Mouse (Mus musculus): ENCODE measurements around the gene Klhdc7a.
A peak's percentile ranks its signal among the peaks of the same experiment; 100 is the strongest.
"Not testable (repeated sequence)": the region's sequence is repeated elsewhere in the genome, so short reads cannot be mapped to it uniquely, and the experiment has no call there.

The Klhdc7a gene

DNA sequence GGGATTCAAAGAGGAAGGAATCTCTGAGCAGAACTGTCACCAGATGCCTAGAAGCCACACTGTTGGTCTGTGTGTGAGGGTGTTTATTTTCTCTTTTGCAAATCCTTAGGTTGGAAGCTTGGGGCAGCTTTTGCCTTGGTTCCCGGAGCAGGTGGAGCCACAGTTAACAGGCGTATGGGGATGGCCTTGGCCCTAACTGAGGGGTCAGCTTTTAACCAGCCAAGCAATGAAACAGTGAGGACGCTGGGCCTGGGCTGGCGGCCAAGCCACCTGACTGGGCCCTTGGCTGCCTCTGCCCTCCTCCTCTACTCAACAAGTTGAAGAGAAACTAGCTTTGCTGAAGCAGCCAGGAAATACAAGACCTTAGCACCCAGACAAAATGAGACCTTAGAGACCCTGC is at the start of gene Klhdc7a:
Klhdc7a (minus strand) TSS at position 105 of the 400 bp plus-strand sequence.
- DNase-seq = peak; percentile 54

DNA sequence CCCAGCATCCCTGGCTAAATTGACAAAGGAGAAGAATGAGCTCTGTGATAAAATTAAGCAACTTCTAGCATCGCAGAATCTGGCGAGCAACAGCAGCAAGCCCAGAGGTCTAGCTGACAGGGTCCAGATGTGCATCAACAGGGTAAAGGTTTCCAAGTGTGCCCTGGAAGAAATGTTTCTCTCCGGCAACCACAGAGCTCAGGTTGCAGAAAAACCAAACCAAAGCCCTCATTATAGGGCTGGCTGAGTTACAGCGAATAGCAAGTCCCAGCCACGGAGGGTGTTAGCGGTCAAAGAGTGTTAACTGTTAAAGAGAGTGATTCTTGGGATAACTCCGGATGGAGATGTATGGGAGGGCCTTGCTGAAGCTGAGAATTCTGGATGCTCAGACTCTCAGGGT is 48.1 kb upstream of the Klhdc7a start:
- no peak for DNase-seq

- DNase-seq = no peak
Measured at GRCm38 (mm10) chr4:140010728-140011470, 43.1 kb upstream of the Klhdc7a start.

GRCm38 (mm10) chr4:140004932-140005331 is 37.1 kb upstream of the Klhdc7a start:
- no peak for DNase-seq

- DNase-seq = peak; percentile 68
Measured at GRCm38 (mm10) chr4:140004170-140004569, 36.3 kb upstream of the Klhdc7a start.

DNA sequence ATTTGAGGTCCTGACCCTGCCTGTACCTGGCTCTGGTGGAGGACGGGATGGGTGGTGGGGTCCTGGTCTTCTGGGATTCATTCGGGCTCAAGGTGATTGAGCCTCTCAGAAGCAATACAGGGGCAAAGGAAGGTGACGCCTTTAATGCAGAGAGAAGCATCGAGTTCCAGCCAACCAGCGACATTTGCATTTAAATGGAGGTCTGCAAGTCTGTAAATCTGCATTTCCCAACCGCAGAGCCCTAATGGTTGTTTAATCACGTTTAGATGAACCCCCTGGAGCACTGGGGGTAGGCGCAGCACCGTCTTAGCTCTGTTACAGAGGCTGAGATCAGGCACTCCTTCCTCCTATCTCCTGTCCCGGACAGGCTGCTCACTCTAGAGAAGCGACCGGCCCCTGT is 34.2 kb upstream of the Klhdc7a start:
- no peak for DNase-seq

- no peak for DNase-seq
Measured at GRCm38 (mm10) chr4:140000911-140001310, 33.1 kb upstream of the Klhdc7a start.

DNA sequence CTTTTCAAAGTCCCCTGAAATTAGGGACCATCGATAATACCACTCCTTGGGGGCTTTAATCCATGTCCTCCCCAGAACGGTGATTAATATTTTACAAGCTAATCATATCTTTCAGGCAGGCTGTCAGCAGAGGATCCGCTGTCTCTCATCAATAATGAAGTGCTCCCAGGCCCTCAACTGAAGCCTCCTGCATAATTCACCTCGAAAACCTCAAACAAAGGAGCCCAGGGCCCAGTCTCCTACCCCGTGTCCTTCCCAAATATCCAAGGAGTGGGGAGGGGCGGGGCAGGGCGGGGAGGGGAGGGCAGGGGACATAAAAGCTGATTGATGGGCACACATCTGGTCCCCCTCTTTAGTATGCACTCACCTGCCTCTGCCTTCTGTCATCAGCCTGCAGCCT is 31.2 kb upstream of the Klhdc7a start:
- no peak for DNase-seq

DNA sequence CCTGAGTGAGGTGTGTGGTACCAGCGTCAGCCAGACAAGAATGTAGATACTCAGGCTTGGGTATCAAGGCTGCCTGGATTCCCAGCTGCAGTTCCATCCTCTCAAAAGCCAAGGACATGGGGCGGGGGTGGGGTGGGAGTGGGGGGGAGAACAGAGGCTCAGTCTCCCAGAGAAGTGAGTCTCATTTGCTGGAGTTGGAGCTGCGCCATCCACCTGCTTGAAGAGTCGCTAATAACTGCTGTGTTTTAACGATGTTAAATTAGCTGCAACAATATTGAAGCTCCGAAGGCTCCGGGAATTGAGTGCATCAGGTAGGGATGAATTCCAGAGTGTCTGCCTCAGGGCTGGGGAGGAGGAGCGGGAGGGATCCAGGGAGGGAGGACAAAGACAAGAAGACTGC is 27.8 kb upstream of the Klhdc7a start:
- no peak for DNase-seq

- DNase-seq = no peak
Measured at GRCm38 (mm10) chr4:139993111-139993755, 25.4 kb upstream of the Klhdc7a start.

DNA sequence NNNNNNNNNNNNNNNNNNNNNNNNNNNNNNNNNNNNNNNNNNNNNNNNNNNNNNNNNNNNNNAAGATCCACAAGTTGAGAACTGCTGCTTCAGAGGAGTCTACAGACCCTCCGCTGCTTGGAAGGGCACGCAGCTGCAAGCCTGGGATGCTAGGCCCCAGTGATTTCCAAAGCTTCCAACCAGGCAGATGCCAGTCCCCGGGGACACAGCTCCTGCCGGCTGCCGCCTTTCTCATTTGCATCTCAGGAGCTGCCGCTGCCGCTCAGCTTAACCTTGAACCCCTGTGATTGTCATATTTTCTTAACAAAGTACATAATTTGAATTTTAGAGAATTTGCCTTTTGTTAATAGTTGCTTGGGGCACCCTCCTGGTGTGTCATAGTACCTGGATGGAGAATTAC is 19.1 kb upstream of the Klhdc7a start:
- no peak for DNase-seq

- DNase-seq = no peak
Measured at GRCm38 (mm10) chr4:139978716-139979115, 10.9 kb upstream of the Klhdc7a start.

- no peak for DNase-seq
Measured at GRCm38 (mm10) chr4:139977308-139977781, 9.5 kb upstream of the Klhdc7a start.

- DNase-seq = no peak
Measured at GRCm38 (mm10) chr4:139974506-139974905, 6.7 kb upstream of the Klhdc7a start.

- DNase-seq = no peak
Measured at GRCm38 (mm10) chr4:139967475-139967891, 343 bp downstream of the Klhdc7a start.

- DNase-seq = no peak
Measured at GRCm38 (mm10) chr4:139966981-139967380, 845 bp downstream of the Klhdc7a start.

GRCm38 (mm10) chr4:139965596-139966185 is 2.1 kb downstream of the Klhdc7a start:
- DNase-seq = no peak

- DNase-seq = no peak
Measured at GRCm38 (mm10) chr4:139964406-139964805, 3.4 kb downstream of the Klhdc7a start.

DNA sequence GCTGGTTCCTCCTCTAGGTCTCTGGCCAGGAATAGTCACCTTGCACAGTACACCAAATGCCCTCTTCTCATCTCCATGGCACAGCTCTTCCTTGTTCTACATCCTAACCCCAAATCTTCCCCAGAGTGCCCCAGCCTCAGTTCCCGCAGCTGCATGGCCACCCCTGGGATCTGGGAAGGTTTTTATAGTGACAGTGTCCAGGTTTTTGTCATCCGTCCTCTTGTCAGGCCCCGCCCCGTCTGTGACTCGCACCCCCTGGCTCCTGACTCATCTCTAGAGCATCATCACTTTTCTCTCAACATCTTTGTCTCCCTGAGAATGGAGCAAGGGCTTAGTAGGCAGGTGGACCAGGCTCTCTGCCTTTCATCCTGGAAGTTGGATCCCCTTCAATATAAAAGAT is 3.9 kb downstream of the Klhdc7a start:
- DNase-seq = no peak

DNA sequence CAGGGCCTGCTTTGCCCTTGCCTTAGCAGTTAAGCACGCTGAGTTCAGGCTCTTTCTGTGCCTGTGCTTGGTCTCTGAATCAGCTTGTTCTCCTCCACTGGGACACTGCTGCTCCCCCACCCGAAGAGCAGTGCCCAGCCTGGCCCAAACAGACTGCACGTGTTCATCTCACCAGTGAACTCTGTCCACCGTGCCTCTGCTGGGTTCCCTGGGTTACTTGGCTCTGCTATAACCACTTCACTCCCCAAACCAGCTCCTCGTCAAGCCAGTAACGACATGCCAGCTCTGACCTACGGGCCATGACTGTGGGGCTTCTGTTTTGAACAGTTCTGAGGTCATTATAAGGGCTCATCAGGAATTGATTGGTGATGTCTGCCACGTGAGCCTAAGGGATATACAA is 4.8 kb downstream of the Klhdc7a start:
- no peak for DNase-seq

- DNase-seq = no peak
Measured at GRCm38 (mm10) chr4:139961816-139962215, 6.0 kb downstream of the Klhdc7a start.

- not testable (repeated sequence) for DNase-seq
Measured at GRCm38 (mm10) chr4:139961329-139961728, 6.5 kb downstream of the Klhdc7a start.

GRCm38 (mm10) chr4:139960724-139961315 is 7.0 kb downstream of the Klhdc7a start:
- no peak for DNase-seq

Data from right cerebral cortex, postnatal 25 days (tissue).